Mouse (Mus musculus) hindbrain, postnatal 0 days (tissue): Measurements from ENCODE around the gene Sh2b2. TPM values are rescaled to one million over a fixed set of nuclear protein-coding genes. Genes with fewer than 3 reads are reported as not detected.

ENCODE experiments used
- ATAC-seq: fragments of 200-750 bp; cut with Nextera tagmentation; 2 replicates; pipeline ENCODE4 v1.8.0; 2017; ENCODE audit warnings: mild to moderate bottlenecking, moderate TSS enrichment, moderate library complexity
- DNase-seq: peaks from one replicate; pipeline ENCODE4 v3.0.0-alpha.2; 2015; ENCODE audit warnings: low spot score
- H3K27ac ChIP-seq: fragments of 300-500 bp; sonication (generic); 2 replicates; pipeline ENCODE4 v1.5.1; 2014; ENCODE audit warnings: mild to moderate bottlenecking
- H3K27me3 ChIP-seq: fragments of 300-500 bp; sonication (generic); 2 replicates; pipeline ENCODE4 v1.6.1; 2014; ENCODE audit warnings: low read length, mixed read lengths; ENCODE audit not compliant: insufficient read depth
- H3K36me3 ChIP-seq: fragments of 300-500 bp; sonication (generic); 2 replicates; pipeline ENCODE4 v1.6.1; 2014; ENCODE audit warnings: low read length, mixed read lengths; ENCODE audit not compliant: insufficient read depth
- H3K4me1 ChIP-seq: fragments of 300-500 bp; sonication (generic); 2 replicates; pipeline ENCODE4 v1.6.1; 2014; ENCODE audit warnings: antibody characterized with exemption, low read length, mixed read lengths; ENCODE audit not compliant: insufficient read depth
- H3K4me2 ChIP-seq: fragments of 300-500 bp; sonication (generic); 2 replicates; pipeline ENCODE4 v1.6.1; 2014; ENCODE audit warnings: low read depth, mild to moderate bottlenecking, low read length, moderate library complexity, mixed read lengths
- H3K4me3 ChIP-seq: fragments of 300-500 bp; sonication (generic); 2 replicates; pipeline ENCODE4 v1.5.1; 2014; ENCODE audit warnings: low read length
- H3K9ac ChIP-seq: fragments of 300-500 bp; sonication (generic); replicated peaks from 2 replicates; pipeline ENCODE4 v1.6.1; 2014; ENCODE audit warnings: mild to moderate bottlenecking, low read length, moderate library complexity, mixed read lengths
- H3K9me3 ChIP-seq: fragments of 300-500 bp; sonication (generic); 2 replicates; pipeline ENCODE4 v1.6.1; 2016; ENCODE audit warnings: low read length, mixed read lengths
- CTCF ChIP-seq: IDR thresholded peaks from 2 replicates; pipeline ENCODE4 v1.5.1; 2016; ENCODE audit warnings: antibody characterized with exemption, control low read depth, low read depth
- WGBS: fragments of 180-500 bp; shearing (Covaris S2); extraction: QIAGEN DNeasy Blood & Tissue Kit; methylation state at CpG from one replicate; pipeline ENCODE4 v1.1.7; 2014; 5-methylcytosine and 5-hydroxymethylcytosine counted together
- polyA plus RNA-seq: library from polyadenylated mRNA; unstranded; fragments of >200 nt; fragmentation: Nextera tagmentation; extraction: Ambion mirVana; gene quantifications from 2 replicates; pipeline ENCODE4 v1.2.1, GENCODE M21; 2015
- total RNA-seq: library from RNA; depleted of rRNA; stranded (reverse); fragments of >200 nt; gene quantifications from 2 replicates; pipeline ENCODE4 v1.2.3, GENCODE M21; 2014; rRNA removed

Gene Sh2b2
- total RNA-seq (41.7 and 49.6 TPM in 2 replicates), polyA plus RNA-seq (14.4 and 15.3 TPM in 2 replicates)

DNA sequence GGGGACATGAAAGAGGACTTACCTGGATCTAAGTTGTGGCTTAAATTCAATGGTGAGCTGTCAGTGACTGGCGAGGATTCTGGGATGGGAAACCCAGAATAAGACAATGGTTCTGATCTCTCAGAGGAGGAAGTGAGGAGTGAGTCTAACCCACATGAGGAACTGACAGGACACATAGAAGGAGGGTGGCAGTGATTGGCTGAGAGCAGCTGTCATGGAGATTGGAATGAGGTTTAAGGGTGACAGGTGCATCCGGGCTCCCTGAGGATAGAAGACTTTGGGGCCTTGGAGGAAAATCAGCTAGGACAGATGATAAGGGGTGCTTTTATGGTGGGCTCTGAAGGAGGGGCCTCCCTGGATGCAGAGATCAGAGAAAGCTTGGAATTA, at the start of gene Sh2b2:
Gene Sh2b2, minus strand, starts transcription at position 105 of the 387 bp plus-strand sequence.
- H3K4me3 ChIP-seq = peak within 1 kb of the TSS; percentile 83
- WGBS = 80% methylated on average over 2 of the region's 2 CpGs
- H3K36me3 ChIP-seq = no peaks in the 10 kb centered on the region
- DNase-seq (no peak), ATAC-seq (no peak)
- peak within 1 kb of the TSS; percentile 88 for H3K4me2 ChIP-seq
- TF ChIP-seq CTCF = no peak
- H3K9me3 ChIP-seq = no peaks in the 10 kb centered on the region
- peak within 1 kb of the TSS; percentile 82 for H3K27ac ChIP-seq
- no peaks in the 10 kb centered on the region for H3K27me3 ChIP-seq
- H3K9ac ChIP-seq = peak within 1 kb of the TSS; percentile 82
- no peaks in the 10 kb centered on the region; the same call in 1 of the 2 replicates for H3K4me1 ChIP-seq

GRCm38 (mm10) chr5:136292971-136293418, 46.6 kb upstream of the Sh2b2 start:
- TF ChIP-seq CTCF = no peak
- Histone ChIP-seq H3K4me1 (no peaks in the 10 kb centered on the region), H3K9me3 (no peaks in the 10 kb centered on the region), H3K4me3 (no peak overlapping the region), H3K9ac (no peak overlapping the region), H3K4me2 (no peak overlapping the region), H3K36me3 (peaks cover 7% of the 10 kb centered on the region; the same call in 1 of the 2 replicates), H3K27me3 (no peaks in the 10 kb centered on the region), H3K27ac (peak overlapping the region; percentile 60; the same call in 1 of the 2 replicates)
- ATAC-seq (no peak), DNase-seq (peak; percentile 4)
- WGBS = 46% methylated on average over 4 of the region's 4 CpGs

GRCm38 (mm10) chr5:136292361-136292760, 46.0 kb upstream of the Sh2b2 start:
- ATAC-seq = no peak
- H3K9me3 ChIP-seq = no peaks in the 10 kb centered on the region
- peak overlapping the region; percentile 60; the same call in 1 of the 2 replicates for H3K27ac ChIP-seq
- no peak overlapping the region for H3K9ac ChIP-seq
- WGBS = 39% methylated on average over 2 of the region's 2 CpGs
- H3K4me3 ChIP-seq = no peak overlapping the region
- H3K36me3 ChIP-seq = peaks cover 9% of the 10 kb centered on the region; the same call in 1 of the 2 replicates
- no peak overlapping the region for H3K4me2 ChIP-seq
- H3K4me1 ChIP-seq = no peaks in the 10 kb centered on the region
- no peak for DNase-seq
- TF ChIP-seq CTCF = no peak
- no peaks in the 10 kb centered on the region for H3K27me3 ChIP-seq

DNA sequence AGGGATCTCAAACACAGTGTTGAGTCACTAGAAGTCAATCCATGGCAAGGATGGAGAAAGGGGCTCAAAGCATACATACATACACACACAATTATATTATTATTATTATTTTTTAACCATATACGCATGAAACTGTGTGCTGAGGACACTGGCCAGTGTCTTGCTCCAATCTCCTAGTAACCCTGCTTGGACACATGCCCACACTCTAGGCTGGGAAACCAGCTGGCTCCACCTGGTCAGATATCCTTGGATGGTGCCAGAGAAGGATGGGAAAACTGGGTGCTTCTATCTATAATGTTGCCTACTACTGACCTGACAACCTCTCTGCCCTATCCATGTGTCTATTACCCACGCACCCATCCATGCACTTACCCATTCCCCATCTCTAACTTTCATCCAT, 45.2 kb upstream of the Sh2b2 start:
- H3K27me3 ChIP-seq = no peaks in the 10 kb centered on the region

GRCm38 (mm10) chr5:136289776-136290175, 43.4 kb upstream of the Sh2b2 start:
- Histone ChIP-seq H3K36me3 (peaks cover 26% of the 10 kb centered on the region; the same call in 1 of the 2 replicates), H3K9ac (no peak overlapping the region), H3K4me3 (no peak overlapping the region), H3K27me3 (no peaks in the 10 kb centered on the region), H3K4me2 (no peak overlapping the region), H3K27ac (no peak overlapping the region), H3K9me3 (no peaks in the 10 kb centered on the region), H3K4me1 (no peaks in the 10 kb centered on the region)
- TF ChIP-seq CTCF = no peak
- no peak for ATAC-seq
- no peak for DNase-seq
- WGBS = 77% methylated on average over 3 of the region's 3 CpGs

More for the DNA sequence above, 45.2 kb upstream of the Sh2b2 start:
- H3K4me1 ChIP-seq = no peaks in the 10 kb centered on the region
- peaks cover 10% of the 10 kb centered on the region; the same call in 1 of the 2 replicates for H3K36me3 ChIP-seq
- H3K27ac ChIP-seq = no peak overlapping the region
- TF ChIP-seq CTCF = no peak
- ATAC-seq (no peak), DNase-seq (no peak)
- H3K4me2 ChIP-seq = no peak overlapping the region
- no peak overlapping the region for H3K9ac ChIP-seq
- H3K4me3 ChIP-seq = no peak overlapping the region
- H3K9me3 ChIP-seq = no peaks in the 10 kb centered on the region
- 83% methylated on average over 2 of the region's 2 CpGs for WGBS

DNA sequence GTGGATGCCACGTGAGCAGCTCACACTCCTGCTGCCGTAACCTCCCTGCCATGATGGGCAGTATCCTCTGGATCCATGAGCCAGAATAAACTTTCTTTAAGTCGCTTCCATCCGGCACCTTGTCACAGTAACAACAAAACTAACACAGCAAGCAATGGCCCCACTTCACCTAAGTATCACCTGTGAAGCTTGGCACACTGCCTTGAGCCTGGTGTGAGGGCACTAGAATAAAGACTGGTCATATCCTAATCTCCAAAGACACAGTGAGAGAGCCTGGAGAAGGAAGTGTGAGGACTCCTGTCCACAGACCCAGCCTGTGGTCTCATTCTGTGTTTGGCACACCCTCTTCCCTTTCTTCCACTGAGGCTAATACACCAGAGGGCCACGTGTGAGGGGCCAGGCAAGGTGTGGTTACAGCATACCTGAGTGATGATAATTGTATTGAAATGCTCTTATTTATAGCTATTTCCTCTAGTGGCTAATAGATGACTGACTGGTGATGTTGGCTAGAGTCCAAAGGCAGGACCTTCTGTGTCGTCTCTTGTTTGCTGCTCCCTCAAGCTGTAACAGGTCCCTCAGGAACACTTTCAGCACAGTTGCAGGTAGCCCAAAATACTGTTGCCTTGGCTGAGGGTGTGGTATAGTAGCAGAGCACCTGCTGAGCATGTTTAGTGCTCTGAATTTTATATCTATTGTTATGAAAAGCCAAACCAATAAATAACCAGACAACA, 42.2 kb upstream of the Sh2b2 start:
- Histone ChIP-seq H3K4me3 (no peak overlapping the region), H3K4me2 (no peak overlapping the region), H3K27ac (no peak overlapping the region), H3K27me3 (no peaks in the 10 kb centered on the region), H3K9ac (no peak overlapping the region), H3K36me3 (peaks cover 28% of the 10 kb centered on the region; the same call in 1 of the 2 replicates), H3K4me1 (no peaks in the 10 kb centered on the region), H3K9me3 (no peaks in the 10 kb centered on the region)
- 78% methylated on average over 6 of the region's 6 CpGs for WGBS
- ATAC-seq = no peak
- DNase-seq = no peak
- no peak for TF ChIP-seq CTCF

- Histone ChIP-seq H3K9ac (no peak overlapping the region), H3K9me3 (no peaks in the 10 kb centered on the region), H3K4me2 (no peak overlapping the region), H3K27me3 (no peaks in the 10 kb centered on the region), H3K4me1 (no peaks in the 10 kb centered on the region), H3K36me3 (peaks cover 36% of the 10 kb centered on the region), H3K27ac (no peak overlapping the region), H3K4me3 (no peak overlapping the region)
- 90% methylated on average over 6 of the region's 6 CpGs for WGBS
- TF ChIP-seq CTCF = no peak
- DNase-seq (no peak), ATAC-seq (no peak)
These were observed 40.2 kb upstream of the Sh2b2 start for GRCm38 (mm10) chr5:136286566-136286965.
